Mouse (Mus musculus) erythroblast, embryonic 14.5 days (primary cell): ENCODE measurements around the gene Srl.

Experiments
- GATA1 ChIP-seq: IDR thresholded peaks from 2 replicates; pipeline ENCODE4 v1.6.1; 2012; ENCODE audit warnings: low read length, inconsistent platforms, mixed read lengths
- TAL1 ChIP-seq: IDR thresholded peaks from 3 replicates; pipeline ENCODE4 v1.6.1; 2012; ENCODE audit warnings: low read length, inconsistent platforms, mixed read lengths

DNA sequence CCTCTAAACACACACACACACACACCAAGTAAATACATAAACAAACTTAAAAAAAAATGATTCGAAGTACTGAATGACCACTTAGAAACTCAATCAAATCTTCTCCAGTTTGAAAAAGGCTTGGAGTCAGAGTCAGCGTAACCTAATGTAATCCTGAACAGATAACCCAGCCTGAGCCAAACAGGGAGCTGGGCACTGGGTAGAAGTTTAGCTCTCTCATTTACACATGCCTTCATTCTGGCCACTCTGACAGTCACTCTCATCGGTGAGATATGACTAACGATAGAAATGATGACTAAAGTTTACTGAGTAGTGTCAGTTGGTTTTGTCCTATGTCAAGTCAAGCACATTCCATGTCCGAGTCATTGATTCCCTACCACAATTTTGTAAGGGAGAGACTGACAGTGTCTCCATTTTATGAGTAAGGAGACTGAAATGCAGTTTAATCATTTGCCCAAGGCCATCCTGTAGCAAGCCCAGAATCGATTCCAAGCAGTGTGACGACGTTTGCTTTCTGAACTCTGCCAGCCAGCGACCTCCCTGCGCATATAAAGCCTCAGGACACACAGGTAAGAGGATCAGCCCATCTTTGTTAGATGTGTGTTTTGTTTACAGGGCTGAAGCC lies 63.9 kb downstream of the Srl start:
- TF ChIP-seq GATA1 (no peak), TAL1 (no peak)
